Mouse (Mus musculus) liver, embryonic 14.5 days (tissue): Measurements from ENCODE around the gene Atp8a2.

Experiments used
- CTCF ChIP-seq: IDR thresholded peaks from 2 replicates; pipeline ENCODE4 v1.5.1; 2016; ENCODE audit warnings: antibody characterized with exemption, low read depth, control low read depth
- EP300 ChIP-seq: IDR thresholded peaks from 2 replicates; pipeline ENCODE4 v1.6.1; 2016; ENCODE audit warnings: antibody characterized with exemption, low read depth

DNA sequence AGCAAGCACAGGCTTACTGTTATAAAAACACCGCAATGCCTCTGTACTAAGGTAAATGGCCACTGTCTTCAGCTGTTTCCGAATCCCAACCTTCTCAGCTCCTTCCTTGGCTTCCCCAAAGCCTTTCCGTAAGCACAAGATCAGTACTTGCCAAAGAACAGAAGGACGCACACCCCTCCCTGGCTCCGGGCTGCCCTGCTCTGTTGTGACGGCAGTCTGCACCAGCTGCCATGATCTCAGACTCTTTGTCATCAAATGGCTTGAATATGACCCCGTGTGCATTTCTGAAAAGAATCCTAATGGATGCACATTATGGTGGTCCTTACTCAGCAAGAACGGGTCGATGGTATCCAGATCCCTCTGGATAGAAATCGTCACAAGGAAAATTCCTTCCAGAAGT is 53.7 kb downstream of the Atp8a2 start:
- no peak for TF ChIP-seq CTCF
- no peak for TF ChIP-seq EP300
